Mouse (Mus musculus) lung, embryonic 14.5 days (tissue): Measurements from ENCODE around the gene Bcas3. TPM values are rescaled to one million over a fixed set of nuclear protein-coding genes. Genes with fewer than 3 reads are reported as not detected.
A peak's percentile ranks its signal among the peaks of the same experiment; 100 is the strongest.

Experiments used
- ATAC-seq: fragments of 200-750 bp; cut with Nextera tagmentation; 2 replicates; pipeline ENCODE4 v1.8.0; 2017; ENCODE audit warnings: mild to moderate bottlenecking, moderate TSS enrichment, moderate library complexity; ENCODE audit not compliant: insufficient read depth
- DNase-seq: peaks from one replicate; pipeline ENCODE4 v3.0.0-alpha.2; 2015
- H3K27ac ChIP-seq: fragments of 300-500 bp; sonication (generic); 2 replicates; pipeline ENCODE4 v1.5.1; 2014; ENCODE audit warnings: low read depth, mild to moderate bottlenecking, moderate library complexity
- H3K27me3 ChIP-seq: fragments of 300-500 bp; sonication (generic); 2 replicates; pipeline ENCODE4 v1.6.1; 2014; ENCODE audit warnings: low read length, control low read depth; ENCODE audit not compliant: insufficient read depth
- H3K36me3 ChIP-seq: fragments of 300-500 bp; sonication (generic); 2 replicates; pipeline ENCODE4 v1.6.1; 2014; ENCODE audit warnings: control low read depth; ENCODE audit not compliant: insufficient read depth
- H3K4me1 ChIP-seq: fragments of 300-500 bp; sonication (generic); 2 replicates; pipeline ENCODE4 v1.6.1; 2014; ENCODE audit warnings: antibody characterized with exemption, control low read depth; ENCODE audit not compliant: insufficient read depth
- H3K4me2 ChIP-seq: fragments of 300-500 bp; sonication (generic); 2 replicates; pipeline ENCODE4 v1.6.1; 2014; ENCODE audit warnings: mild to moderate bottlenecking
- H3K4me3 ChIP-seq: fragments of 300-500 bp; sonication (generic); 2 replicates; pipeline ENCODE4 v1.5.1; 2014; ENCODE audit warnings: low read depth, low read length
- H3K9ac ChIP-seq: fragments of 300-500 bp; sonication (generic); 2 replicates; pipeline ENCODE4 v1.6.1; 2014
- H3K9me3 ChIP-seq: fragments of 300-500 bp; sonication (generic); 2 replicates; pipeline ENCODE4 v1.6.1; 2016; ENCODE audit warnings: low read depth, low read length, control low read depth
- CTCF ChIP-seq: IDR thresholded peaks from 2 replicates; pipeline ENCODE4 v1.5.1; 2016; ENCODE audit warnings: antibody characterized with exemption, low read depth
- WGBS: fragments of 180-500 bp; shearing (Covaris S2); extraction: QIAGEN DNeasy Blood & Tissue Kit; methylation state at CpG from one replicate; pipeline ENCODE4 v1.1.7; 2014; 5-methylcytosine and 5-hydroxymethylcytosine counted together
- polyA plus RNA-seq: library from polyadenylated mRNA; unstranded; fragments of >200 nt; fragmentation: Nextera tagmentation; extraction: Ambion mirVana; gene quantifications from 2 replicates; pipeline ENCODE4 v1.2.1, GENCODE M21; 2014

Gene Bcas3
- polyA plus RNA-seq, 1 experiment from 2014 or later: 35.0 TPM

DNA sequence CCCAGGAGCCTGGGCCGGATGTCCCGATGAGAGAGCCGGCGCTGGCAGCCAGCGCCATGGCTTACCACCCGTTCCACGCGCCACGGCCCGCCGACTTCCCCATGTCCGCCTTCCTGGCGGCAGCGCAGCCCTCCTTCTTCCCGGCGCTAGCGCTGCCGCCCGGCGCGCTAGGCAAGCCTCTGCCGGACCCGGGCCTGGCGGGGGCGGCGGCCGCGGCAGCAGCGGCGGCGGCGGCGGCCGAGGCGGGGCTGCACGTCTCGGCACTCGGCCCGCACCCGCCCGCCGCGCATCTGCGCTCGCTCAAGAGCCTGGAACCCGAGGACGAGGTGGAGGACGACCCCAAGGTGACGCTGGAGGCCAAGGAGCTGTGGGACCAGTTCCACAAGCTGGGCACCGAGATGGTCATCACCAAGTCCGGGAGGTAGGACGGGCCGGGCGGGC is 480.1 kb downstream of the Bcas3 start:
- Histone ChIP-seq H3K9ac (peak overlapping the region; percentile 99), H3K27me3 (peaks cover 65% of the 10 kb centered on the region), H3K36me3 (peaks cover 43% of the 10 kb centered on the region), H3K4me3 (peak overlapping the region; percentile 80), H3K4me2 (peak overlapping the region; percentile 93), H3K4me1 (peaks cover 13% of the 10 kb centered on the region; the same call in 1 of the 2 replicates), H3K9me3 (no peaks in the 10 kb centered on the region), H3K27ac (peak overlapping the region; percentile 99)
- TF ChIP-seq CTCF: no peak
- DNase-seq (no peak), ATAC-seq (no peak)
- WGBS: under 1% methylated on average over 48 of the region's 54 CpGs

DNA sequence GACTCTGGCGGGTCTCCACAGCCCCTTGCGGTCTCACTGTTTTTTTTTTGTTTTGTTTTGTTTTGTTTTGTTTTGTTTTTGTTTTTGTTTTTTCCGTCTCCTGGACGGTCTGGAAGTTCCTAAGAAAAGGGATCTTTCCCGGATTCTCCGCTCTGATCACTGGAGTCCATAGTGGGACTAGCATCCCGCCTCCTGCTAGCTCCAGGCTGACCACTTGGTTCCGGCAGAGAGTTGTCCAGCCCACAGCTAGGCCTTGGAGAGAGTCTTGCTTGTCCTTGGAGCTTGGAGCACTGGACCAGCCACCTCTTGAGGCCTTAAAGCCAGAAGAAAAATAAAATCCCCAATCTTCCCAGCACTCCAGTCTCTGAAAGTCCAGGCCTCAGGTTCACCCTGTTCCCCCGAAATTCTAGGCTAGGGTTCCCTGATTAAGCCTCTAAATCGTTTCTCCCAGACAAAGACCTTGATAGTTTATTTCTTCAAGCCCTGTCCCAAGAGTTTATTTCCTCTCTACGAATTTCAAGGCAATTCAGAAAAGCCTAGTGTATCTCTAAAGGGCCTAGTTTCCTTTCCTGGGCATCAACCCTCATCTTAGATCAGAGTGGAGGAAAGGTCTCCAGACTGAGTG is 480.9 kb downstream of the Bcas3 start:
- H3K4me1 ChIP-seq: peaks cover 9% of the 10 kb centered on the region; the same call in 1 of the 2 replicates

DNA sequence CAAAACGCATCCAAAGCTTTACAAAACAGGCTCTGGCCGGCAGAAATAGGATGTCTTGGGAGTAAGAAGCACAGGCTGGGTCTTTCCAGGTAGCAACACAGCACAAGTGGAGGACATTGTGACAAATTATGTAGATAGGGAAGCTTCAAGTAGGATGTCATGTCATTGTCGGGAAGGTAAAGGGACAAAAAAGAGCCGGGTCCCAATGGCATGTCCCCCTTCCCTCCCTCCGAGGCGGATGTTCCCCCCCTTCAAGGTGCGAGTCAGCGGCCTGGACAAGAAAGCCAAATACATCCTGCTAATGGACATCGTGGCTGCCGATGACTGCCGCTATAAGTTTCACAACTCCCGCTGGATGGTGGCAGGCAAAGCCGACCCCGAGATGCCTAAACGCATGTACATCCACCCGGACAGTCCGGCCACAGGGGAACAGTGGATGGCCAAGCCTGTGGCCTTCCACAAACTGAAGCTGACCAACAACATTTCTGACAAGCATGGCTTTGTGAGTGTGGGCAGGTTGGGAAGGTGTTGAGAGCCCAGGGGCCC is 481.5 kb downstream of the Bcas3 start:
- 11% methylated on average over 17 of the region's 17 CpGs for WGBS
- H3K27ac ChIP-seq: peak overlapping the region; percentile 99
- peak; percentile 51 for DNase-seq
- peak overlapping the region; percentile 99 for H3K9ac ChIP-seq
- H3K9me3 ChIP-seq: no peaks in the 10 kb centered on the region
- no peak for ATAC-seq
- H3K36me3 ChIP-seq: peaks cover 57% of the 10 kb centered on the region
- H3K27me3 ChIP-seq: peaks cover 65% of the 10 kb centered on the region
- no peak for TF ChIP-seq CTCF
- peak overlapping the region; percentile 80 for H3K4me3 ChIP-seq
- H3K4me1 ChIP-seq: peaks cover 4% of the 10 kb centered on the region; the same call in 1 of the 2 replicates
- peak overlapping the region; percentile 93 for H3K4me2 ChIP-seq

More for the DNA sequence above, 480.9 kb downstream of the Bcas3 start:
- ATAC-seq (no peak), DNase-seq (peak; percentile 52)
- Histone ChIP-seq H3K36me3 (peaks cover 51% of the 10 kb centered on the region), H3K9ac (peak overlapping the region; percentile 99), H3K4me3 (peak overlapping the region; percentile 80), H3K27me3 (peaks cover 68% of the 10 kb centered on the region), H3K9me3 (no peaks in the 10 kb centered on the region), H3K4me2 (peak overlapping the region; percentile 93), H3K27ac (peak overlapping the region; percentile 99)
- no peak for TF ChIP-seq CTCF
- WGBS: 11% methylated on average over 11 of the region's 11 CpGs

DNA sequence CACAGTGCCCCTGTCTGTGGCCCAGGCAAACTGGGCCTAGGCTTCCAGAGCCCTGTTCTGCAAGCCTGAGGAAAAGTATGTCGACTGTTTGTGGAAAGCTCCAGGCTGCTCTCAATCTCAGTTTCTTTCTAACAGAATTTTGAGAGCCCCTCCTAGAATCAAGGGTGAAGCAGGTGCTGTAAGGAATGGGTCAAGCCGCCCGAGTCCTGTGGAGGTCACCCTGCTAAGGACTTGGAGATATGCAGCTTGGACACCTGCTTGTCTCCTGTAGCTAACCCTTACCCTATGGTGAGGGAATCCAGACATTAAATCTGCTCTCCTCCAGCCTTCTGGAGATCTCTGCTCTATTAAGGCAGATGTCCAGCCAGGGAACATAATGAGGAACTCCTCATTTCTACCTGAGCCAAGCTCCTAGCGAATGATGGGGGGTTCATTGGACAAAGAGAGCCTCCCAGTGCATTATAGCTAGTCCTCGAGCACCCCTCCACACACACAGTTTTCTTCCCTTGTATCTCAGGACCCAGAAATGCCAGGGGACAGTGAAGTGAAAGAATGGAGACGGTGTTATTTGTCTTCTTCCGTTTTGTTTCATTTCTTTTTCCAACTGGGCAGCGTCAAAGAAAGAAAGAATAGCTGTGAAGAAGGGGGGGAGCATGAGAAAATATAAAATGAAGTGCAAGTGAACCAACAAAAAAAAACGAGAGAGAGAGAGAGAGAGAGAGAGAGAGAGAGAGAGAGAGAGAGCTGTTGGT is 482.2 kb downstream of the Bcas3 start:
- ATAC-seq (no peak), DNase-seq (peak; percentile 47)
- Histone ChIP-seq H3K4me2 (peak overlapping the region; percentile 93), H3K27ac (peak overlapping the region; percentile 99), H3K36me3 (peaks cover 64% of the 10 kb centered on the region), H3K4me1 (peaks cover under 1% of the 10 kb centered on the region; the same call in 1 of the 2 replicates), H3K27me3 (peaks cover 65% of the 10 kb centered on the region), H3K9ac (peak overlapping the region; percentile 99), H3K4me3 (peak overlapping the region; percentile 80), H3K9me3 (no peaks in the 10 kb centered on the region)
- TF ChIP-seq CTCF: no peak
- 10% methylated on average over 9 of the region's 9 CpGs for WGBS

DNA sequence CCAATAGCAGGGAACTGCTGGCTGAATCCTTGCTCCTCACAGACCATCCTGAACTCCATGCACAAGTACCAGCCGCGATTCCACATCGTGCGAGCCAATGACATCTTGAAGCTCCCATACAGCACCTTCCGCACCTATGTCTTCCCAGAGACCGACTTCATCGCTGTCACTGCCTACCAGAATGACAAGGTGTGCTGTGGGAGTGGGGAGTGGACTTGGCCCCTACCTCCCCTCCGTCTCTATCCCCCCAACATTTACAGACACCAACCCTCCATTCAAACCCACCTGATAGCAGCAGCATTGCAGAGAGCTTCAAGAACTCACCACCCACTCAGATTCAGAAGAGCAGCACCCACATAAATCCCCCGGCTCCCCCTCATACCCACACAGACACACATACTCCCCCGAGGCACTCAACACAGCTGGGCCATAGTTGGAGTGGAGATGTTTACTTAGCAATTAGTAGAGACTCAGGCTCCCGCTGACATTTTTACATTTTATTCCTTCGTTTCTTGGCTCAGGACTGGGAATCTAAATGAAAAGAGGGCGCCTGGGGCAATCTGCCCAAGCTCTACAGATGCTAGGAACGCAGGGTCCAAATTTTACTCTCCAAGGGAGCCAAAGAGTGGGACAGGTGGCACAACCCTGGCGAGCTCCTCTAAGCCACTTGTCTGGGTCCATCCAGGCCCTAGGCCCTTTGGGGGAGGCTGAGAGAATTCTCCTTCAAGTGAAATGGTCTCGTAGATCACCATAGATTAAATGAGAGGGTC is 483.0 kb downstream of the Bcas3 start:
- H3K4me1 ChIP-seq: peaks cover 4% of the 10 kb centered on the region; the same call in 1 of the 2 replicates
- H3K27me3 ChIP-seq: peaks cover 65% of the 10 kb centered on the region
- no peak for TF ChIP-seq CTCF
- H3K4me3 ChIP-seq: peak overlapping the region; percentile 80
- WGBS: 8% methylated on average over 16 of the region's 16 CpGs
- H3K4me2 ChIP-seq: peak overlapping the region; percentile 93
- H3K9me3 ChIP-seq: no peaks in the 10 kb centered on the region
- H3K36me3 ChIP-seq: peaks cover 72% of the 10 kb centered on the region
- DNase-seq (peak; percentile 63), ATAC-seq (no peak)
- H3K27ac ChIP-seq: peak overlapping the region; percentile 99
- peak overlapping the region; percentile 99 for H3K9ac ChIP-seq

DNA sequence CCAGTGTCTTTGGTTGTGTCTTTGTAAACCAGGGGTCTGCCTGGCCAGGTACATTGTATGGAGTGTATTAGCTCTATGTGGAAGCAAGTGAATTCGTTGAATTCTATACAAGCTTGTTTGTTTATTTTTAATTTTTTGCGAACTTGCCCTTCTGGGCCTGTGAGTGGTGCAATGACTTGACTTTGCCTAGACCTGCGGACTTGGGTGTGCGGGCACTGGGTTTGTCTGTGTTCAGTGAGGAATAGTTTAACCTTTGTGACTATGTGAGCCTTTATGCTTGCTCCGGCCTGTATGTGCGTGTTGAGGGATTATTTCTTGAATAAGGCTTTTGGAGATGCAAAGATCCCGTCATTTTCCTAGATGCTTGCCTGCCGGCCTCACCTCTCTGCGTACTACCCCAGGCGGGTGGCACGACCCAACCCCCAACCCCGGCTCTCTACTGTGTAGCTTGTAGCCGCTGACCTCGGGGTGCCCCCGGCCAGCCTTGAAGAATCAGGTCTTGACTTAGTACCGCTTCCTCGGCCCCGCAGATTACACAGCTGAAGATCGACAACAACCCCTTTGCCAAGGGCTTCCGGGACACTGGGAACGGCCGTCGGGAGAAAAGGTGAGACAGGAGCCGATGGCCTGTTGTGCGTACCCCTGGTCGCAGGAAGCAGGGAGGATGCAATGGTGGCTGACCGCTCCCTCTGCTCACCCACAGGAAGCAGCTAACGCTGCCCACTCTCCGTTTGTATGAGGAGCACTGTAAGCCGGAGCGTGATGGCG is 483.7 kb downstream of the Bcas3 start:
- H3K9ac ChIP-seq: peak overlapping the region; percentile 99
- ATAC-seq: no peak
- DNase-seq: peak; percentile 73
- H3K27me3 ChIP-seq: peaks cover 69% of the 10 kb centered on the region
- H3K4me2 ChIP-seq: peak overlapping the region; percentile 93
- H3K4me1 ChIP-seq: peaks cover 4% of the 10 kb centered on the region; the same call in 1 of the 2 replicates
- H3K4me3 ChIP-seq: peak overlapping the region; percentile 80
- H3K27ac ChIP-seq: peak overlapping the region; percentile 99
- TF ChIP-seq CTCF: no peak
- 3% methylated on average over 32 of the region's 32 CpGs for WGBS
- no peaks in the 10 kb centered on the region for H3K9me3 ChIP-seq
- H3K36me3 ChIP-seq: peaks cover 80% of the 10 kb centered on the region
